Mouse (Mus musculus) left cerebral cortex, adult 11 months (tissue): ENCODE measurements around the gene Pla2g4b.
A peak's percentile ranks its signal among the peaks of the same experiment; 100 is the strongest.

Experiments
- DNase-seq: peaks from one replicate; pipeline ENCODE4 v3.0.0; 2022; ENCODE audit warnings: low spot score

The Pla2g4b gene

DNA sequence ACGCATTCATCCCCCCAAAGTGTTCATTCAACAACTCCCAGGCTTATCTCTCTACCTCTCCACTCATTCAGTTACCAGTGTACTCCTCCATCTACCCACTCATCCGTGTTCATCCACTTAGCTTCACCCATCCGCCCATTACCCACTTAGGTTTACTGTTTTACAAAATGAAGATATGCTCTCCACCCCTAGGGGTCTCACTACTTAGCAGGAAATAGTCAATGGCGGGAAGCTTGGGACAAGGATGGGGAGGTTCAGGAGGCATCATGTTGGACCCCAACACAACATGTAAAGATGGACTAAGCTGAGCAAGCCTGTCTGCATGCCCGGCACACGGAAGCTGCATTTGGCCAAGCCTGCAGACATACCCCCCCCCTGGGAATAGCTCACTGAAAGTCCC is 31.4 kb downstream of the Pla2g4b start:
- DNase-seq: no peak

DNA sequence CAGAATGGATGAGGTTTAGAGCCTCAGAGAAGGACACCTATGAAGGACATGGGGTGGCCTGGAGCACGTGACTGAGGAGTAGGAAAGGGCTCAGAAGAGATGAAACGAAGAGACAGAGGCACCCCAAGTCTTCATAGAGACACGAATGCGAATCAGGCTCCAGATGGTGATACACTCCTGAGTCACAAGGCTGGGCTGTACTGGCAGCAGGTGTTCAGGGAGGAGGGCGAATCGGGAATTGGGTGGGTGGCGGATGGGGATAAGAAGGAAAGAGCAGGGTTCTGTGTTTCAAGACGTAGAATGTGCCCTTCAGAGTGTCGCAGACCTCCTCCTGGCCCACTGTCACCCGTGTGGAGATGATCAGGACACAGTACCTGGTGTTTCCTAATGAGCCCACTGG is 32.0 kb downstream of the Pla2g4b start:
- DNase-seq: no peak

DNA sequence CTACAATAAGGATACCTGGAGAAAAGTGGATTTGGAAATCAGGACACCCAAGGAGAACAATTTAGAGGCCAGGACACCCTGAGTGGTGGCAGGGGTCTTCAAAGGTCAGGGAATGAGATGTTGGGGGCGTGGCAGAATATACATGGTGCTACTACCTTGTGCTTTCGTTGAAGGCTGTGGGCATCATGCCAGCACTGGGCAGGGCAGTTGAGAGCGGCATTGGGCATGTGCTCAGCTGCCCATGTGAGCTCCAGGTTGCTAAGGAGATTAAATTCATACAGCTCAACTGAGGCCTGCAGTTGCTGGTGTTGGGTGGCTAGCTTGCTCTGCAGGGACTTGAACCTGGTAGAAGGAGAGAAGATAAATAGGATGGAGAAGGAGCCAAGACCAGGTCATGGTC is 33.0 kb downstream of the Pla2g4b start:
- DNase-seq: no peak

DNA sequence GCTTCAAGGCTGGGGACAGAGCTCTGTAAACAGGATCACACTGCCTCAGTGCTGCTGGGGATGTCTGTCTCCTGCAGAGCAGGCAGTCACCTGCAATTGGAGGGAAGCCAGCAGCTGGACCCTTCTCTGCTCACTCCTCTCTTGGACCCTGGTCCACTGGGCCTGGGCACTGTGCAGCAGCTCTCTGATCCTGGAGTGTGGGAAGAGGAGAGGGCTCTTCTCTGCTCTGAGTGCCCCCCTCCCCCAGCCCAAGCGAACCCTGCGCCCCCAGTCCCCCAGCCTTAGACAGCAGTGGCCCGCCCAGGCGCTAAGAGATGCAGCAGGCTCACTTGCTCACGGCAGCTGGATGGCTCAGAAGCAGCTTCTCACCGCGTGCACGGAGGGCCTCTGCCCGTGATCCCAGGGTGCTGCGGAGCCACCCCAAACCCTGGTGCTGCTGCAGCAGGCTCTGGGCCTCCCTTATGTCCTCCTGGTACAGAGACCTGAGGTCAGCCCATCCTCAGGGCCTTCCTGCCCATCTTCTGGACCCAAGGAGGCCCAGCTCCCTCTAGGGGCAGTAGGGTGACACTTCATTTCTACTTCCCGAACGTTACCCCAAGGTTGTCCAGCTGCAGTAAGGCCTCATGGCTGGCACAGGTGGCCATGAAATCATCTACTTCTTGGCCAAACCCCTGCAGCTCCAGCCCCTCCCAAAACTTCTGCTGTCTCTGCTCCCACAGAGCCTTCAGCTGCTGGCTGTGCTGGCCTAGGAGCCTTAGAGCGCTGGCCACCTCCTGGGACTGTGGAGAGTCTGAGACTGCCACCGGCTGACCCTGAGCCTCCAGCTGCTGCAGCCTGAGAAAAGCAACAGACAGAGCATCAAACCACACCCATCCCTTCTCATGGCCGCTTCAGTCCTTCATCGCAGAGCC is 35.6 kb downstream of the Pla2g4b start:
- DNase-seq: no peak

DNA sequence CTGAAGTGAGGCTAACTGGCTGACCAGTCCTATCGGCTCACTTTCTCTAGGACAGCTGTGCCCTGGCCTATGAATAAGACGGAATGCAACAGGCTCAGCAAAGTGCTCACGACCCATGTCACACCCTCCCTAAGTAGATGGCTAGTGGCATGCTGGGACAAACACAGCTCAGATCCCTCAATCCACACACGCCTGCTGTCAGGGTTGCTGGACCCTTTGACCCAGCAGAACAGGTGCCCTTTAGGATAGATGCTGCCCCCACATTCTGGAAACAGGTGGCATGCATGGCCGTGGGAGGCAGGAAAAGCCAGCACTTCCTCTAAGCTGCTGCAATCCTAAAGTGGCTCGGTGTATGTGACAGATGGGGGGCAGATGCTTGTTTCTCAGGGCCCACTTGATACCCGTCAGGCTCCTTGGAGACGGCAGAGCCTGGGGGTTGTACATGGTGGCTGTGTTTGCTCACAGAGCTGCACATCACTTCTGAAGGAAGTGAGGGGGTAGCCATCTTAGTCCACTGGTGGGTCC is 36.3 kb downstream of the Pla2g4b start:
- DNase-seq: peak; percentile 37

DNA sequence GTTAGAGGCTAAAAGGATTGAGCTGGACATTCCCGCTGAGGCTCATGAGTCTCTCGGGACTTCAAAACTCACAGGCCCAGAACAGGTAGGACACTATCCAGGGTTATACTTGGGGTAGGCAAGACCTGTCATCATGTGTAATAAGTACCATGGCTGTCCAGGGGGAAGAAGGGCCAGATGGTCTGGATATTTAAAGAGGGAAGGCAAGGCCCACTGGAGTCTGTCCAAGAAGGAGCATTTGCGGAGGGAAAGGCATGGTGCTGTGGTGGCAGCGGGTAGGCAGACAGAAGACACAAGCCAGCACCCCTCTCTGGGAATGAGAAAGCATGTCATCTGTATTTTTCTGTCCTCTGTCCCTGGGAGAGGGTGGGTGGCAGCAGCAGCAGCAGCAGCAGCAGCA is 40.9 kb downstream of the Pla2g4b start:
- no peak for DNase-seq

DNA sequence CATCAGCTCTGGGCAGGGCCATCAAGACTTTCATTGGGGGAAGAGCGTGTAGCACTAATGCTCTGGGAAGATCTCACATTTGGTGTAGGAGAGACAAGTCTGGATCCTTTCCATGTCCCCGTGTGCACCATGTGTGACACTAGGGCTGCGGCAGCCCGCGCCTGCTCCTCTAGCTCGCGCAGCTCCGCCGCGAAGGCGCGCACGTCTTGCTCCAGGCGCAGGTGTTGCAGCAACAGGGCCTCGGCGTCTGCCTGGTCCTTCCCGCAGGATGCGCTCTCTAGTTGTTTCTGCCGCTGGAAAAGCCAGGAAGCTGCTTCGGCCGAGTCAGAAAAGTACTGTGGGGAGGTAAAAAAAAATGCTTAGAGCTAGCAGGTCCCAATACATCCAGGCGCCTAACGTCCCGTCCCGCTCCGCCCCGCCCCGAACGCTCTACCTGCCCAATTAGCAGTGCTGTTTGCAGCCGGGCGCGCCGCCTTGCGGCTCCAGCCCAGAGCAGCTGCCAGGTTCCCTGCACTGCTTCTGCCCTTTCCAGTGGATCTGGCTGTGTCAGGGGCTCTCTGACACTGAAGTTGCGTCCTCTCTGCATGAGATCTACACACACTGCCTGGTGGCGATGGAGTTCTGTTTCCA is 43.0 kb downstream of the Pla2g4b start:
- peak; percentile 35 for DNase-seq

DNA sequence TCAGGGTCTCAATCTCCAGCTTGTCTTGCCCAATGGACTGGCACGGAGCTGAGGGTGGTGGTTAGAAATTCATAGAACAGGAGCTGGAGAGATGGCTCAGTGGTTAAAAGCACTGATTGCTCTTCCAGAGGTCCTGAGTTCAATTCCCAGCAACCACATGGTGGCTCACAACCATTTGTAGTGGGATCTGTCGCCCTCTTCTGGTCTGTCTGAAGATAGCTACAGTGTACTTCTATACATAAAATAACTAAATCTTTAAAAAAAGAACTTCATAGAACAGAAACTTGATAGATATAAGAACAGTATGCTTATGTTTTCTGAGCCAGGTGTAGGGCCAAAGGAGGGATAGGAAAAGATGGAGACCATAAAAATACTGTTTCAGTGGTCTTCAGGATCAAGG is 49.2 kb downstream of the Pla2g4b start:
- DNase-seq: no peak

DNA sequence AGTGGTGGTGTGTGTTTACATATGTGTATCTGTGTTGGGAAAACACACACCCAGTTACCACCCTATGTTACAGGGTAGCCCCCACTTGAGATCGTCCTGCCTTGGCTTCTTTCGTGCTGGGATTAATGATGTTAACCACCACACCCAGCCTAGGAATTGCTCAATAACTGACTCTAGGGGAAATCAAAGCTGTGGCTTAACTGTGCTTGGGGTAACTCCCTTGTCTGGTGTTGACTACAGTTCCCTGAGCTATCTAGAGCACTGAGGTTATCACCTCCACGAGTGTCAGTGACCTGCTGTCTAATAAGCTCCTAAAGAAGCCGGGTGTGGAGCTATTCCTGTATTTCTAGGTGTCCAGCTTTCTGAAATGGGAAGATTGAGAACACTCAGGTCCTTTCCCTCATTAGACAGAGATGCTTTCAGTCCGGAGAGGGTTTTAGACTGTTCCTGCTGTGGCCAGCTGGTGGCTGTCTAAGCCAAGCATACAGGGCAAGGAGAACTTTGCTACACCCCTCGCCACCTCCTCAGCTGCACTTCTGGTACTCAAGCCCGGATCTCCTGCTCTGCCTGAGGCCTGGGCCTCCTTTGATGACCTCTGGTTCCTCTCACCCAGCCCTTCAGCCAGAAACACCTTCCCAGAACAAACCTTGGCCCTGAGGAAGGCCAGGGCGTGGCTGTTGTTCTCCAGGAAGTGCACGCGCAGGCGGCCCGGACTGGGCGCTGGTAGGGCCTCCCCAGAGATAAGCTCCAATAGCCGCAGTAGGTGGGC is 51.6 kb downstream of the Pla2g4b start:
- DNase-seq: no peak

DNA sequence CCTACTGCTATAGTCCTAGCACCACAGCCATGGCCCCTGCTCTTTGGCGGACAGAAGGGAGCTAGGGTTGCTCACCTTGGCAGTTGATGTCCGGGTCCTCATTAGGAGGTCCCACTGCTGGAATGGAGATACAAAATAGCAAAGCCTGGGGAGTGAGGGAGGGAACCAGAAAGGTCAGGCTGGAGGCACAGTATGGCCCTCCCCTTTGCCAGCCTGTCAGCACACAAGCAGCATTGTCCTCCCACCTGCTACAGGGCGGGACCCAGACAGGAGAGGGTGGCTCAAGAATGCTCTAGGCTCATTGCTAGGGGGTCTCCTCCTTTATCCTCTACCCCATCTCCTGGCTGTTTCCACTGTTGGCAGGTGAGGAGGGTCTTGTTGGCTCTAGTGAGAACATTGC is 52.8 kb downstream of the Pla2g4b start:
- DNase-seq: no peak

DNA sequence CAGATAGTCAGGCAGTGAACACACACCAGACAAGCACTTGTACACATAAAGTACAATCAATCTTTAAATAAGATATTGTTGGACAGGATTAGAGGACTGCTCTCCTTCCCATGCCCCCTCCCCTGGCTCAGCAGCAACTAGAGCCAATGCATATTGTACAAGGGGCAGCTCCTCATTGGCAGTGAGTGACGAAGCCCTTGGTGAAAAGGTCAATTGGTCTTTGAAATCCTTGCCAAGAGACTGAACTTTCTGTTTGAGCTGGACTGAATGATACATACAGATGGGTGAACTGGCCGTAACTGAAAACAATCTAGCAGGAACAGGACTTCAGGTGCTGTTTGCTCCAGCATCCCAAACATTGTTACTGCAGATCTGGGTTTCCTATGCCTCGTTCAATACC is 54.2 kb downstream of the Pla2g4b start:
- no peak for DNase-seq

DNA sequence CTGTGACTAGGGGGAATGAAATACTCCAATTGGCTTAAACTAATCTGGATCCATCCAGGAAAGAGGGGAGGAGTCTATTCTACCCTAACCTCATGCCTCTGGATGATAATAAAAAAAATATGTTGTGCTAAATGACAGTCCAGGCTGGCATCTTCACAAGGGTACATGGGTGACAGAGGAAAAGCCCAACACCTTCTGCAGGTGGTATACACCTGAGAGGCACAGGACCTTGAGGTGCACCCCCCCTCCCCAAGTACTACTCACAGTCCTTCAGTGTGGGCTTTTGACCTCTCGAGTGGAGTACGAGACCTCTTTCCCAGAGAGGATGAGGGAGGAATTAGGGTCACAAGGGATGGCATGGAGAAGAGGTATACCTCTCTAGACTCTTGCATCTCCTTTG is 54.7 kb downstream of the Pla2g4b start:
- DNase-seq: no peak

DNA sequence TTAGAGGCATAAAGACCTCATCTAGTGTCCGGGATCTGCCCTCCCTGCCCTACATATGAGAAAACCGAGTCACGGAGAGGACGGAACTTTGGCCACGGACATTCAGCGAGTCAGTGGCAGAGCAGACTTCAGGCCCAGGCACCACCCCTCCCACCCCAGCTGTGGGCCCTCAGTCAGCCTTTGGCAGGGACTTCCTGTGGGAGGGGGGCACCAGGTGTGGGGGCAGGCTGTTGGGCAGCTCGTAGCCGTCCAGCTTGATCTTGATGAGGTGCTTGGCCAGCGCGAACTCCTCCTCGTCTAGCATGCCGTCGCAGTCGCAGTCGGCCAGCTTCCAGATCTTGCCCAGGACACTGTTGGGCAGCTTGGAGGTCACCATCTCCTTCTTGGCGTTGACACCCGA is 57.8 kb downstream of the Pla2g4b start:
- DNase-seq: no peak
